Mouse (Mus musculus) lung, embryonic 15.5 days (tissue): ENCODE measurements around the gene Zfp704. TPM values are rescaled to one million over a fixed set of nuclear protein-coding genes. Genes with fewer than 3 reads are reported as not detected.
A peak's percentile ranks its signal among the peaks of the same experiment; 100 is the strongest.

Experiments
- ATAC-seq: fragments of 200-750 bp; cut with Nextera tagmentation; 2 replicates; pipeline ENCODE4 v1.8.0; 2017; ENCODE audit warnings: moderate number of reproducible peaks, borderline replicate concordance; ENCODE audit not compliant: low FRiP score, low TSS enrichment; ENCODE audit errors: extremely low read depth
- H3K27ac ChIP-seq: fragments of 300-500 bp; sonication (generic); 2 replicates; pipeline ENCODE4 v1.5.1; 2015; ENCODE audit warnings: moderate library complexity, mild to moderate bottlenecking, inconsistent platforms
- H3K27me3 ChIP-seq: fragments of 300-500 bp; sonication (generic); 2 replicates; pipeline ENCODE4 v1.6.1; 2015; ENCODE audit warnings: inconsistent platforms
- H3K36me3 ChIP-seq: fragments of 300-500 bp; sonication (generic); 2 replicates; pipeline ENCODE4 v1.6.1; 2015; ENCODE audit warnings: inconsistent platforms
- H3K4me1 ChIP-seq: fragments of 300-500 bp; sonication (generic); 2 replicates; pipeline ENCODE4 v1.6.1; 2015; ENCODE audit warnings: inconsistent platforms
- H3K4me2 ChIP-seq: fragments of 300-500 bp; sonication (generic); 2 replicates; pipeline ENCODE4 v1.6.1; 2015; ENCODE audit warnings: inconsistent platforms, mild to moderate bottlenecking, moderate library complexity
- H3K4me3 ChIP-seq: fragments of 300-500 bp; sonication (generic); 2 replicates; pipeline ENCODE4 v1.5.1; 2015; ENCODE audit warnings: mild to moderate bottlenecking, inconsistent platforms
- H3K9ac ChIP-seq: fragments of 300-500 bp; sonication (generic); 2 replicates; pipeline ENCODE4 v1.6.1; 2015; ENCODE audit warnings: inconsistent platforms
- H3K9me3 ChIP-seq: fragments of 300-500 bp; sonication (generic); 2 replicates; pipeline ENCODE4 v1.6.1; 2016; ENCODE audit warnings: inconsistent platforms
- WGBS: fragments of 180-500 bp; shearing (Covaris S2); methylation state at CpG from one replicate; pipeline ENCODE4 v1.1.7; 2015; 5-methylcytosine and 5-hydroxymethylcytosine counted together
- polyA plus RNA-seq: library from polyadenylated mRNA; unstranded; fragments of >200 nt; fragmentation: Nextera tagmentation; extraction: Ambion mirVana; gene quantifications from 2 replicates; pipeline ENCODE4 v1.2.1, GENCODE M21; 2015

Zfp704 gene
- polyA plus RNA-seq, 1 experiment from 2014 or later: 9.3 TPM

DNA sequence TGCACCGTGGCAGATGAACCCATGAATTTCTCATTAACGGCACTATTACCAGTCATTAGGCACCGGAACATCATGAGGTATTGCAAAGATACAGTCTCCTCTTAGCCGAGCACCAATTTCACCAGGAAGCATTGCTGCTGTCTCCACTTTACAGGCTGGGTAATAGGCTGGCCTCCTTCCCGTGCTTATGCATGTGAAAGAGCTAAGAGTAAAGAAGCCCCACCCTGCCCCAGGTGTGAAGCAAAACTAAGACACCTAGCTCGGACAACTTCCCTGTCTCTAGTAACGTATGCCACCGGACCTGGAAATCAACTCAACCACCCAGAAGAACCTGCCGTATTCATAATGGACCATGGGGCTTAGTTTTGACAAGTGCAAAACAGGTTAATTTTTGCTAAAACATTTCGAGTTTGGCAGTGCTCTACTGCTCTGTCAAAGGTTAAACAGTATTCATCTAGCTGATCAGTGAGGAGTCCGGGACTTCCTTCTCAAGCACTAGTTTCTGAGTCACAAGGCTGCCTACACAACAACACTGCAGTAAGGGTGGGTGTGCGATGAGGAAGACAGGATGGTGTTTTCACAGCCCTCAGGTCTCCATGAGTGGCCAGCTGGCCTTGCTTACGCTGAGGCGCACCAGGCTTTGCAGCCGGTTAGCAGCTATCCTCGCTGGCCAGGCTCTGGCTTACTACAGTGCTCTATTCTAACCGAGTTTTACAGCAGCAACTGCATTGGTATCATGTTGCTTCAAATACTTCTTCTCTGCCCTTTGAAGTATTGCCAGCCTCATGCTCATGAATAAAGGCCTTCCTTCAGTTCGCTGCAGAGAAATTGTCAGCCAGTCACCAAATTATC is 86.6 kb downstream of the Zfp704 start:
- Histone ChIP-seq H3K4me2 (0 out of 2 replicates have a peak overlapping the region, but pooled peaks have one; percentile 9), H3K4me1 (peaks cover 58% of the 10 kb centered on the region), H3K27ac (peak overlapping the region; percentile 44), H3K4me3 (no peak overlapping the region), H3K36me3 (no peaks in the 10 kb centered on the region), H3K9me3 (no peaks in the 10 kb centered on the region), H3K9ac (no peak overlapping the region), H3K27me3 (no peaks in the 10 kb centered on the region)
- 0 out of 2 replicates have a peak, but pooled peaks have one; percentile 15 for ATAC-seq
- WGBS: 49% methylated on average over 18 of the region's 18 CpGs

DNA sequence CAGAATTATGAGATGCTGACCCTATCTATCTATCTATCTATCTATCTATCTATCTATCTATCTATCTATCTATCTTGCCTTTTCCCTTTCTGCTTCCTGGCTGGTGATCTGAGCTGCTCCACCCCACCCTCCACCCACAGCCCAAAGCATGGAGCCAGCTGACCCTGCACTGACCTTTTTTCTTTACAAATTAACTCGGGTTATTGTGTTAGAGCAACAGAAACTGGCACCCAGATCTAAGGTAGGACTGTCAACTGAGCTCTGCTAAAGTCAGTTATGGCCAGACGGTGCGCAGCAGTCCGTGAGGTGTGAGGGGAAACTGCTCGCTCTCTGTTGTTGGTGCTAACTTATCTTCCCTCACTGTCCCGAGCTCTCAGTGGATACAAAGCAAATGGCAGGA is 87.9 kb downstream of the Zfp704 start:
- Histone ChIP-seq H3K27me3 (no peaks in the 10 kb centered on the region), H3K9ac (no peak overlapping the region), H3K4me3 (no peak overlapping the region), H3K9me3 (no peaks in the 10 kb centered on the region), H3K27ac (no peak overlapping the region), H3K4me2 (no peak overlapping the region), H3K4me1 (peaks cover 70% of the 10 kb centered on the region), H3K36me3 (no peaks in the 10 kb centered on the region)
- ATAC-seq: no peak
- WGBS: 54% methylated on average over 6 of the region's 6 CpGs

DNA sequence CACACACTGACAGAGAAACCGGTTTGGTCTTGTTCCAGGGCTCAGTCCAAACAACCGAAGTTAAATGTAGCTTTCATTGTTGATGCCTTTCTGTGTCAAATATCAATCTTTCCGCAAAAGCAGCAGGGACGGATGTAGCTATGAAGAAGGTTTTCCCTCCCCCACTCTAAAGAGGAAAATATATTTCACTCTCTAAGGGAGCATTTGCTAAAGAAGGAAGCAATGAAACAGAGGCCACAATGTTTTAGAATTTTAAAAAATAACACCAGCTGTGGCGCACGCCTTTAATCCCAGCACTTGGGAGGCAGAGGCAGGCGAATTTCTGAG is 89.2 kb downstream of the Zfp704 start:
- Histone ChIP-seq H3K4me2 (no peak overlapping the region), H3K4me1 (peaks cover 67% of the 10 kb centered on the region), H3K27ac (peak overlapping the region; percentile 88), H3K9me3 (no peaks in the 10 kb centered on the region), H3K27me3 (no peaks in the 10 kb centered on the region), H3K9ac (no peak overlapping the region), H3K4me3 (no peak overlapping the region), H3K36me3 (no peaks in the 10 kb centered on the region)
- 20% methylated on average over 7 of the region's 7 CpGs for WGBS
- no peak for ATAC-seq

DNA sequence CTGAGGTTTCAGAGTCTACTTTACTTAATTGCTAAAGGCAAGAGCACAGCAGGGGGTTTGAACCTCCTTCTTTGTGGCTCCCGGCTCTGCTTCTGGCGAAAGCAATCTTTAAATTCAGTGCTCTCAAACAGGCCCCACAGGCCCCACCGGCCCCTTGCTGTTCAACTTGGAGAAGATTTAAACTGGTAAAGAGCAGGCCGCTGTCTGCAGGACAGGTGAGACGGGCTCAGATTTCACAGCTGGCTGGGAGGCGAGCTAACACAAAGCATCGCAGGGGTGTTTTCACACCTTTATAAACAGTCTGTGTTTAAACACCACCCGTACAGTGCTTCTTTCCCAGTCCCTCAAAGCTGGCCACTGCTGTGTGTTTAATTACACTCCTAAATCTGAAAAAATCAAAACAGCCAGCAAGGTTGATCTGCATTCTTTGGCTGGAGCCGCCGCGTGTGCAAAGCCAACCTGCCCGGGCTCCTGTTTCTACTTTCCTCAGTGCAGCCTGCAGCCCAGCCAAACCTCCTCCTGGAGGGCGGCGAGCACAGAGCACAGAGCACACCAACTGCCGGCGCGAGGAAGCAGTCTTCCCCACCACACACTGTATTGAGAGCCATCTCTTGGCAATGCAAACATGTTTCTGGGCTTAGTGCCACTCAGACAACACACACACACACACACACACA is 89.7 kb downstream of the Zfp704 start:
- no peaks in the 10 kb centered on the region for H3K9me3 ChIP-seq
- peaks cover 71% of the 10 kb centered on the region for H3K4me1 ChIP-seq
- peak; percentile 96 for ATAC-seq
- no peaks in the 10 kb centered on the region for H3K27me3 ChIP-seq
- 12% methylated on average over 17 of the region's 17 CpGs for WGBS
- H3K27ac ChIP-seq: peak overlapping the region; percentile 88
- H3K9ac ChIP-seq: no peak overlapping the region
- no peak overlapping the region for H3K4me3 ChIP-seq
- peak overlapping the region; percentile 31 for H3K4me2 ChIP-seq
- no peaks in the 10 kb centered on the region for H3K36me3 ChIP-seq

DNA sequence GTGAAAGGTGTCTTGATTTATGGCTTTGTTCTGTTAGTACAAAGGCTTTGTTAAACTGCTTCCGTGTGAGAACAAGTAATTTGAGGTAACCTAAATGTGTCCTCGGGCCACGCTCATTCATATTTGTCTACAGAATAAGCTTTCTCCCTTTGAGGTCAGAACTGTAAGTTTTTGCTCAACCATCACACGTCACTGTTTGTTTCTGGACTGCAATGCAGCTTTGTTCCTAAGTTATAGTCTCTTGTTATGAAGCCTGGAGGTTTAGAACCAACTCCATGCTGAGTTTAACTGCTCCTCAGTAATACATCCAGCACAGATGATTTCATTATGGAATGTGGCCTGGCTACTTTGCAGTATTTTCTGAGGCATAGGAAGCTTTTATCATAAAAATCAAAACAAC is 90.4 kb downstream of the Zfp704 start:
- H3K9ac ChIP-seq: no peak overlapping the region
- peaks cover 71% of the 10 kb centered on the region for H3K4me1 ChIP-seq
- WGBS: 49% methylated on average over 4 of the region's 4 CpGs
- H3K4me2 ChIP-seq: peak overlapping the region; percentile 31; the same call in 1 of the 2 replicates
- H3K4me3 ChIP-seq: no peak overlapping the region
- peak overlapping the region; percentile 88 for H3K27ac ChIP-seq
- ATAC-seq: no peak
- H3K9me3 ChIP-seq: no peaks in the 10 kb centered on the region
- no peaks in the 10 kb centered on the region for H3K27me3 ChIP-seq
- no peaks in the 10 kb centered on the region for H3K36me3 ChIP-seq

DNA sequence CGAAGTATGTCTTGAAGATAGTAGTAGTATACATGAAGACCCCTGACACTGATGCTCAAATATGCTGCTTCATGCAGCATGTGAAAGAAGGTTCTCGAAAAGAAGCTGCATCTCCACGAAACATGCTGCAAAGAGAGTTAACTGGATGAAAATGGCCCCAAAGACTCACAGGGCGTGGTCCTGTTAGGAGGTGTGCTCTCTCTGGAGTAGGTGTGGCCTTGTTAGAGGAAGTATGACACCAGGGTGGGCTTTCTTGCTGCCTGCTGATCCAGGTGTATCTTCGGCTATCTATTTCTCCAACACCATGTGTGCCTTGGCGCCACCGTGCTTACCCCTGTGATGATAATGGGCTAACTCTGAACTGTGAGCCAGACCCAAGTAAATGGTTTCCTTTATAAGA is 90.9 kb downstream of the Zfp704 start:
- Histone ChIP-seq H3K27me3 (no peaks in the 10 kb centered on the region), H3K9ac (no peak overlapping the region), H3K4me2 (no peak overlapping the region), H3K4me1 (peaks cover 70% of the 10 kb centered on the region), H3K4me3 (no peak overlapping the region), H3K9me3 (no peaks in the 10 kb centered on the region), H3K36me3 (no peaks in the 10 kb centered on the region), H3K27ac (peak overlapping the region; percentile 88)
- ATAC-seq: no peak
- WGBS: 92% methylated on average over 7 of the region's 7 CpGs

DNA sequence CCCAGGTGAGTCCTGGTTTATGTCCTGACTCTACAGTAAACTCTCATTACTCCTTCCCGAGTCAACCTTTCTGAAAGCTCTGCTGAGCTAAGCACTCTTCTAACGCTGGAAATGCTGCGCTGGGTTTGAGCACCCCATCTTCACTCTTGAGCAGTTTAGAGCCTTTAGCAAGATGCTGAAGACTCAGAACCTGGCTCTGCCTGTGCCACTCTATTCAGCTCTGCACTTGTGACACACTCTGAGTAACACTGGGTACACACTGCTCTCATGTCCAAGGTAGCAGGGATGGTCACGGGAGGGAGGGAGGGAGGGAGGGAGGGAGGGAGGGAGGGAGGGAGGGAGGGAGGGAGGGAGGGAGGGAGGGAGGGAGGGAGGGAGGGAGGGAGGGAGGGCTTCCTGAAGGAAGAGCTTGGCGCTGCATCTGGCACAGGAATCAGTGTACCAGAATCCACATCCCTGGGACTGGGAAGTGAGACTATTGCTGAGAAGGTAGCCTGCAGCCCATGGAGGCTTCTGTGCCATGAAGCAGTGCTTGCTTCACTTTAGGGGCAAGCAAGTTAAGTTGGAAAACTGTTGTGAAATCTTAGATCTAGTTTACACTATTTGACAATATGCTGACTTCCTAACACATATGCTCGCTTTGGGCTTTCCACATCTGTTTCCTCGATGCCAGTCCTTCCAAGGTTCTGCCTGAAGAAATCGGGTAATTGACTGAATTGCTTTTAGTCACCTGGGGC is 93.6 kb downstream of the Zfp704 start:
- Histone ChIP-seq H3K9ac (no peak overlapping the region), H3K4me3 (no peak overlapping the region), H3K36me3 (no peaks in the 10 kb centered on the region), H3K4me1 (peaks cover 50% of the 10 kb centered on the region), H3K9me3 (no peaks in the 10 kb centered on the region), H3K4me2 (no peak overlapping the region), H3K27ac (no peak overlapping the region), H3K27me3 (no peaks in the 10 kb centered on the region)
- no peak for ATAC-seq
- WGBS: 66% methylated on average over 8 of the region's 8 CpGs

DNA sequence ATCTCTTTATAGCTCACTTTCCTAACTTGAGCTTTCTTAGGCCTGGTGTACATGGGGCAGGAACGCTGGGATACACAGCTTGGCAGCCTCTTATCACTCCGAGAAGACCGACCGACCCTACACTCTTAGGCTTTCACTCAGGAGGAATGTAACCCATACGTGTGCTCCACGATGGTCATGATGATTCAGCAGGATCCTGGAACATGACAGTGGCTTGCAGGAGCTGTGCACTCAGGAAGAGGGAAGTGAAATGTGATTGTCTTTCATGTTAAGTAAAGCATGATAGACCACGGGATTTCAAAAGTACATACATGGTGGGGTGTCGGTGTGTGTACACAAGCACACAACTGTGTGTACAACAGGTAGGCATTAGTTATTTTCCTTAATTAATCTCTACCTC is 94.4 kb downstream of the Zfp704 start:
- Histone ChIP-seq H3K27me3 (no peaks in the 10 kb centered on the region), H3K27ac (no peak overlapping the region), H3K4me2 (no peak overlapping the region), H3K4me3 (no peak overlapping the region), H3K4me1 (peaks cover 43% of the 10 kb centered on the region), H3K36me3 (no peaks in the 10 kb centered on the region), H3K9ac (no peak overlapping the region), H3K9me3 (no peaks in the 10 kb centered on the region)
- no peak for ATAC-seq
- 40% methylated on average over 8 of the region's 8 CpGs for WGBS

DNA sequence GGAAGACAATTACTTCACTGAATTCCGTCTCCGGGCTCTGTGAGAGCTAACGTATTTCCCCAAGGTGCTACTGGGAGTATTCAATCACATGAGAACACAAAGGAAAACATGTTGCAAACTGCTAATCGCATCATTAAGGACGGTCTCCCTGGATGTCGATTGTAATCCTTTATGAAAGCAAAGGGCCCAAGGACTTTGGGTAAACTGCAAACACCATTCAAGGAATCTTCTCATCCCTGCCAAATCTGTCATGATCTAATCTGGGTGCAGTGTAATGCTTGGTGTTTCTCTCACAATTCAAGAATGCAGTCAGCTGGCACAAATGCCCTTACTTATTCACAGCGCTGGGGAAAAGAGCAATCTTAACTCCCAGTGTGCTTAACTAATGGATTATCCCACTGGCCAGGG is 96.2 kb downstream of the Zfp704 start:
- Histone ChIP-seq H3K9me3 (no peaks in the 10 kb centered on the region), H3K9ac (no peak overlapping the region), H3K36me3 (no peaks in the 10 kb centered on the region), H3K27ac (no peak overlapping the region), H3K27me3 (no peaks in the 10 kb centered on the region), H3K4me2 (no peak overlapping the region), H3K4me1 (peaks cover 27% of the 10 kb centered on the region; the same call in 1 of the 2 replicates), H3K4me3 (no peak overlapping the region)
- WGBS: 70% methylated on average over 7 of the region's 7 CpGs
- no peak for ATAC-seq

DNA sequence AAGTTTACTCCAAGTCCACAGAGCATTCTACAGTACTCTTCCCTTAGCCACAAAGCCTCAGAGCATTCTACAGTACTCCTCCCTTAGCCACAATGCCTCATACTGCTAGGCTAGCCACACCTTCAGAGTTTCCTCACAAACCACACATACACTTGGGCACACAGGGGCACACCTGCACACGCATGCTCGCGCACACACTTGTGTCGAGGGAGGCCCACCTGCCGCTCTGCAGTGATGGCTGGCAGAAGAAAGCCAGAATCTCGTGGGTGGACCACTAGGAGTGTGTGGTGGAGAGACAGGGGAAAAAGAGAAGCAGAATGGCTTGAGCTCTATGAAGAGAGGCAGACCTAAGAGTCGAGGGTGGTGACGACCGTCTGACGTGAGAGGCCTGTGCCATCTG is 97.7 kb downstream of the Zfp704 start:
- Histone ChIP-seq H3K27me3 (no peaks in the 10 kb centered on the region), H3K4me1 (peaks cover 13% of the 10 kb centered on the region; the same call in 1 of the 2 replicates), H3K9ac (no peak overlapping the region), H3K36me3 (no peaks in the 10 kb centered on the region), H3K9me3 (no peaks in the 10 kb centered on the region), H3K4me3 (no peak overlapping the region), H3K27ac (no peak overlapping the region), H3K4me2 (no peak overlapping the region)
- WGBS: 92% methylated on average over 10 of the region's 10 CpGs
- no peak for ATAC-seq

DNA sequence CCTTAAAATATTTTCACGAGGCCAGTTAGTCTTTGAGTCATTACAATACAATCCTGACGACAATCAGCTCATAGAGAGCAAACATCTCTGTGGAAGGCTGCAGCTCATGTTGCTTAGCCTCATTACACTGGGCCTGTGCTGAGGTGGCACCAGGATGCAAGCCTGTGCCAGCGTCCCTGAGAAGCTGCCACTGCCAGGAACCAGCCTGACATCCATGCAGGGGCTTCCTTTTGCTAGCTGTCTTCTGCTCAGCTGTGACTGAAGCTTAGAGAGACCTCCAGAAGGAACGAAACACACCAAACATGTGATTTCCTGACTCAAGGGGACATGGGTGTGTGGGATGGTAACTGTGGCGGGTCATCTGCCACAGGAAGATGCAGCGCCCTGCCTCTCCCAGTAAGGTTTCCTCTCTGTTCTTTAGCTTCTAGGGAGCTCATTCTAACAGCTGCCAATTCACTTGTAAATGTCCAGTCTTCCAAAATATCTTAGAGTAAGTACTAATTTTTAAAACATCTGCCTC is 104.1 kb downstream of the Zfp704 start:
- no peak overlapping the region for H3K4me3 ChIP-seq
- no peaks in the 10 kb centered on the region for H3K9me3 ChIP-seq
- 48% methylated on average over 6 of the region's 6 CpGs for WGBS
- no peak overlapping the region for H3K4me2 ChIP-seq
- no peaks in the 10 kb centered on the region for H3K27me3 ChIP-seq
- H3K9ac ChIP-seq: no peak overlapping the region
- H3K4me1 ChIP-seq: peaks cover 6% of the 10 kb centered on the region
- no peak for ATAC-seq
- no peaks in the 10 kb centered on the region for H3K36me3 ChIP-seq
- no peak overlapping the region for H3K27ac ChIP-seq
